Mouse (Mus musculus): ENCODE measurements around the gene Sult2b1. TPM values are rescaled to one million over a fixed set of nuclear protein-coding genes. Genes with fewer than 3 reads are reported as not detected.
A peak's percentile ranks its signal among the peaks of the same experiment; 100 is the strongest.

Sult2b1 gene
- total and polyA plus RNA-seq, 3 experiments = 0.08 TPM; not detected in 2

DNA sequence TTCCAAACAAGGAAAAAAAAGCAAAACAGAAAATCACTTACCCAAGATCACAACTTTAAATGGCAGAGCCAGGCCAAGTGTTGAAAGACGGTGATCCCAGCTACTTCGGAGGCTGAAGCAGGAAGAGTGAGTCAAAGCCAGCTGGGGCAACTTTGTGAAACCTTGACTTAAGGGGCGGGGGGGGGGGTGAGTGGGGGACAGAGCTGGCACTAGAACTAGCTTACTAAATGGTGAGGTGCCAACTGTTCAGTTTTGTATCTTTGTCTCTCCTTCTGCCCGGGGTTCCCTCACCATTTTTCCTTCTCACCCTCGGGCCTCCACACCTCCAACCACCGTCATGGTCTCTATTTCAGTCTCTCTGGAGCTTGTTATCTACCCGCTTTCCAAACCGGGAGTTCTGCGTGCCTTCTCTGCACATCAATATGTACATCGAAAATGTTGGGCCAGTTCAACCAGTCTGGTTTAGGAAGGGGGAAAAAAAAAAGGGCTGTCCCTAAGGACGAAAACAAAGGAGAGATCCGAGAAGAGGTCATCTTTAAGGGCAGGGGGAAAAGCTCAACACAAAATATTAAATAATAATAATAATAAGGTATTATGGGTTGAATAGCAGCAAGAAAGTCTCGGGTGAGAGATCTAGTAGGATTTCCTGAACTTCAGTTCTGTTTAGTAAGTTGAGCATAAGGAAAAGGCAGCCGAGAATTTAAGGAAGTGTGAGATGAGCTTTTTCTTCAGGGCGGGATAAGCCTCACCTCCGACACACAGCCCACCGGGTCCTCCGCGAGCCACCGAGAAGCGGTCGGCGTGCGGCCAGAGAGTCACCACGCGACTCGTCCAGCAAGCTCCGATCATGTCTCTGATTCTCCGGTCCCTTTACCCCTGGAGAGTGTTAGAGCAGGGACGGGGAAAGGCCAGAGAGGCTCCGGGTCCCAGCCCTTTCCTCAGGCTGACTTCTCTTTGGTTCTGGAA, 67.2 kb downstream of the Sult2b1 start:
- WGBS = 4% methylated on average over 31 of the region's 31 CpGs
- Histone ChIP-seq H3K79me2 (replicated peaks; ENCODE audit: control insufficient read depth, insufficient read depth, low read length) (no peaks in the 10 kb centered on the region; the same call in 1 of the 2 replicates), H3K36me3 (ENCODE audit: control insufficient read depth, insufficient read depth, low read length) (peaks cover 6% of the 10 kb centered on the region), H3K27me3 (ENCODE audit: control insufficient read depth, insufficient read depth, low read length) (no peaks in the 10 kb centered on the region), H3K27ac (peak overlapping the region; percentile 96), H3K4me1 (ENCODE audit: control insufficient read depth, insufficient read depth, low read length) (peaks cover 12% of the 10 kb centered on the region), H3K9ac (ENCODE audit: low read depth, low read length) (peak overlapping the region; percentile 95), H3K4me3 (peak overlapping the region; percentile 86)
- DNase-seq = peak in 1 of 2 experiments; percentile 23
- intact Hi-C loops (cut with DNase I) = loop anchor here (5.0 to 10.0 kb wide), 2 partner anchors 205 to 972 kb away; partner anchors contain the start of genes Ccdc114, Emp3 and Vrk3
- no peak for TF ChIP-seq CTCF (IDR thresholded peaks at IDR 0.05)
- no peak for TF ChIP-seq EP300 (IDR thresholded peaks at IDR 0.05; ENCODE audit: insufficient read depth, low read depth, low read length)
- no peak for TF ChIP-seq POLR2A (IDR thresholded peaks at IDR 0.05; ENCODE audit: insufficient read depth, low read depth, low read length)

DNA sequence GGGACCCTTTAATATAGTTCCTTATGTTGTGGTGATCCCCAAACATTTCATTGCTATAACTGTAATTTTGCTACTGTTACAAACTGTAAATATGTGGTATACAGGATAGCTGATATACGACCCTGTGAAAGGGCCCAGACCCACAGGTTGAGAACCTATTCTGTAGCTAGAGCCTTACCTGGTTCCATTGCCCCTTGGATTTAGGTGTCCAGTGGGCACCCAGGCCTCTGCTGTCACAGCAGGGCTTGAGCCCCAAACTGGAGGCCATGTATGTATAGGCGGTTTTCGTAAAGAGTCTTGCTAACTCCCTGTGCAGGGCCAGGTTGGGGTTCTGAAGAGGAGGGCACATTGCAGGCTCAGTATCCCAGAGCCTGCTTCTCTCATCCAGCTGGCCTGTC, 68.0 kb downstream of the Sult2b1 start:
- H3K4me1 ChIP-seq (ENCODE audit: control insufficient read depth, insufficient read depth, low read length) = peaks cover 12% of the 10 kb centered on the region
- H3K4me3 ChIP-seq = no peak overlapping the region; the same call in 1 of the 2 replicates
- WGBS = 82% methylated on average over 3 of the region's 3 CpGs
- H3K27ac ChIP-seq = peak overlapping the region; percentile 23
- no peaks in the 10 kb centered on the region for H3K27me3 ChIP-seq (ENCODE audit: control insufficient read depth, insufficient read depth, low read length)
- no peaks in the 10 kb centered on the region; the same call in 1 of the 2 replicates for H3K79me2 ChIP-seq (replicated peaks; ENCODE audit: control insufficient read depth, insufficient read depth, low read length)
- TF ChIP-seq CTCF (IDR thresholded peaks at IDR 0.05) (no peak), EP300 (IDR thresholded peaks at IDR 0.05; ENCODE audit: insufficient read depth, low read depth, low read length) (no peak), POLR2A (IDR thresholded peaks at IDR 0.05; ENCODE audit: insufficient read depth, low read depth, low read length) (no peak)
- intact Hi-C loops (cut with DNase I) = loop anchor here (5.0 to 10.0 kb wide), 2 partner anchors 206 to 972 kb away; partner anchors contain the start of genes Ccdc114, Emp3 and Vrk3
- H3K36me3 ChIP-seq (ENCODE audit: control insufficient read depth, insufficient read depth, low read length) = peaks cover 6% of the 10 kb centered on the region
- peak in 1 of 2 experiments; percentile 30 for DNase-seq
- H3K9ac ChIP-seq (ENCODE audit: low read depth, low read length) = no peak overlapping the region

DNA sequence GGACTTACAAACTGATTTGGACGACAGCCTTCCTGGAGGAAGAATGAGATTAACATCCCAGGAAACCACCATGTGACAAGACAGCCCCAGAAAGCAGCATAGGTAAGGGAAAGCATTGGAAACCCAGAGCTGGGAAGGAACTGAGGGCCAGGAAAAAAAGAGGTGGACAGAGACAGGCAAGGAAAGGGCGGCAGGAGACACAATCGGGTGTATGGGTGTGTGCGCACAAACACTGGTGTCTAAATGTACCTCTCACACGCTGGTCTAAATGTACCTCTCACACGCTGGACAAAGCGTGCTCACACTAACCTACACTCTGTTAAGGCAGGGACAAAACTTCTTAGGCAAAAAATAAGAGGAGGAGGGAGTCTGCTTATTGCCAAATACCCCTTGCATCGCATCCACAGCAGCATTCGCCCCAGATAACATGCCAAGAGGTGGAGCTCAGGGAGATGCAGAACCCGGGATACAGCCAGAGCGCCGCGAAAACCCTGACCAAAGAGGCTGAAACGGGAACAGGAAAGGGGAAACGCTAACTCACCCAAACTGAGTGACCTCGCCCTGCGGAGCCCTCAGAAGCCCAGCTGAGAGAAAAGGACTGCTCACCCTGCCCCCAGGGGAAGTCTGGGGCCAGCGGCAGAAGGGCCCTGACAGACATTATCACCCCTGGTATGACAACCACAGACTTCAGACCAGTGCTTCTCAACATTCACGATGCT, 68.6 kb downstream of the Sult2b1 start:
- peak overlapping the region; percentile 37 for H3K4me3 ChIP-seq

DNA sequence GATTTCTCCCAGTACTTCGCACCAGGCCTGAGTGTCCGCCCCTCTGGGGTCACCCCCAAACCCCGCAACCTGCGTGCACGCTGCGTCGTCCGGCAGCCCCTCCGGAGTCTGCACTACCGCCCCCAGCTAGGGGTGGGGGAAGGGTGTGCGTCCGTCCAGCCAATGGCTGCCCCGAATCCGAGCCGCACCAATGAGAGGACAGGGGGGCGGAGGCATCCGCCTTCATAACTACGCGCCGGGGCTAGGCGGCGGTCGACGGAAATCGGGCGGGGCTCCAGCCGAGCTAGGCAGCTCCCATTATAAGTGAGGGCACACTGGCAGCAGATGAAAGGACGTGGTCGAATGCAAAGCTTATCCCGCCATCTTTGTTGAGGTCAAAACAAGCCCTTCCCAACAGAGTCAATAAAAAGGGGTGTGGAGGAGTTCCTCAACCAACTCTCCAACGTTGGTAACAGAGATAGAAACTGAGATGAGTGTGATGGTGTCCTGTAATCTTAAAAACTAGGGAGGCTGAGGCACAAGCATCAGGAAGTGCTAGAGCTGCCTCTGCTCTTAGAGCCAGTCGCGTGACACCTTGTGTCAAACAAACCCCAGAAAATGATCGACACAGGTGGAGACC, 69.3 kb downstream of the Sult2b1 start, which contains the start of gene Rpl18:
TSS of gene Rpl18 (plus strand) at position 368 of the 619 bp plus-strand sequence.
- peak; percentile 96 to 99 for DNase-seq
- H3K4me1 ChIP-seq (ENCODE audit: control insufficient read depth, insufficient read depth, low read length) = peaks cover 12% of the 10 kb centered on the region
- H3K27ac ChIP-seq = peak within 1 kb of the TSS; percentile 78
- no peaks in the 10 kb centered on the region for H3K27me3 ChIP-seq (ENCODE audit: control insufficient read depth, insufficient read depth, low read length)
- intact Hi-C loops (cut with DNase I) = loop anchor here (5.0 to 10.0 kb wide), 2 partner anchors 207 to 970 kb away; partner anchors contain the start of genes Ccdc114, Emp3 and Vrk3
- H3K79me2 ChIP-seq (replicated peaks; ENCODE audit: control insufficient read depth, insufficient read depth, low read length) = no peaks in the 10 kb centered on the region; the same call in 1 of the 2 replicates
- peak within 1 kb of the TSS; percentile 84 for H3K9ac ChIP-seq (ENCODE audit: low read depth, low read length)
- peak within 1 kb of the TSS; percentile 92 for H3K4me3 ChIP-seq
- peaks cover 6% of the 10 kb centered on the region for H3K36me3 ChIP-seq (ENCODE audit: control insufficient read depth, insufficient read depth, low read length)
- 6% methylated on average over 34 of the region's 34 CpGs for WGBS
- TF ChIP-seq EP300 (IDR thresholded peaks at IDR 0.05; ENCODE audit: insufficient read depth, low read depth, low read length) = no peak
- TF ChIP-seq POLR2A (IDR thresholded peaks at IDR 0.05; ENCODE audit: insufficient read depth, low read depth, low read length) = peak; percentile 71
- TF ChIP-seq CTCF (IDR thresholded peaks at IDR 0.05) = no peak

More for the DNA sequence above, 68.6 kb downstream of the Sult2b1 start:
- TF ChIP-seq CTCF (IDR thresholded peaks at IDR 0.05) (no peak), POLR2A (IDR thresholded peaks at IDR 0.05; ENCODE audit: insufficient read depth, low read depth, low read length) (no peak), EP300 (IDR thresholded peaks at IDR 0.05; ENCODE audit: insufficient read depth, low read depth, low read length) (no peak)
- H3K27me3 ChIP-seq (ENCODE audit: control insufficient read depth, insufficient read depth, low read length) = no peaks in the 10 kb centered on the region
- H3K4me1 ChIP-seq (ENCODE audit: control insufficient read depth, insufficient read depth, low read length) = peaks cover 12% of the 10 kb centered on the region
- DNase-seq = peak; percentile 34 to 56
- 0 out of 2 replicates have a peak overlapping the region, but pooled peaks have one; percentile 3 for H3K9ac ChIP-seq (ENCODE audit: low read depth, low read length)
- no peaks in the 10 kb centered on the region; the same call in 1 of the 2 replicates for H3K79me2 ChIP-seq (replicated peaks; ENCODE audit: control insufficient read depth, insufficient read depth, low read length)
- peaks cover 6% of the 10 kb centered on the region for H3K36me3 ChIP-seq (ENCODE audit: control insufficient read depth, insufficient read depth, low read length)
- WGBS = 69% methylated on average over 19 of the region's 19 CpGs
- intact Hi-C loops (cut with DNase I) = loop anchor here (5.0 to 10.0 kb wide), 2 partner anchors 206 to 971 kb away; partner anchors contain the start of genes Ccdc114, Emp3 and Vrk3
- H3K27ac ChIP-seq = peak overlapping the region; percentile 75

DNA sequence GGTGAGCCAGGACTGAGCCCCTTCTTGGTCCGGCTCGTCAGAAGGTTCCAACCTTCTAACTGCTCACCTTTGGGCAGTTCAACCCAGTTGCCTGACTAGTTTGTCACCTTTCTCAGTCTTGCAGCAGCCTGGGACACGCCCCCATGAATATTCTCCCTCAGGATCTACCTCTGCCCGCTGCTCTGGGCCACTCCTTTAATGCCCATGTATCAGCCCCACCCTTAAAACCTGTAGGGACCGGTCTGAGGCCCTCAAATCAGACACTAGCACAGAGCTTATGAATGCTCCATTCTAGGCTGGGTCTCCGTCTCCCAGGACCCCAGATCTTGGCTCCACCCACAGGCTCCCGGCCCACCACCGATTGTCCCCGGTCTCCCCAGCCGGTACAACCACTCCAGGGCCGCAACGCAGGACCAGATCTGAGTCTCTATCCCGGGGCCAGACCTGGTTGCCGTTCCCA, 69.8 kb downstream of the Sult2b1 start:
- intact Hi-C loops (cut with DNase I) = loop anchor here (5.0 to 10.0 kb wide), 2 partner anchors 208 to 970 kb away; partner anchors contain the start of genes Ccdc114, Emp3 and Vrk3
- Histone ChIP-seq H3K27ac (peak overlapping the region; percentile 78), H3K4me3 (peak overlapping the region; percentile 92), H3K9ac (ENCODE audit: low read depth, low read length) (peak overlapping the region; percentile 84), H3K36me3 (ENCODE audit: control insufficient read depth, insufficient read depth, low read length) (peaks cover 12% of the 10 kb centered on the region), H3K27me3 (ENCODE audit: control insufficient read depth, insufficient read depth, low read length) (no peaks in the 10 kb centered on the region), H3K4me1 (ENCODE audit: control insufficient read depth, insufficient read depth, low read length) (peaks cover 14% of the 10 kb centered on the region), H3K79me2 (replicated peaks; ENCODE audit: control insufficient read depth, insufficient read depth, low read length) (no peaks in the 10 kb centered on the region; the same call in 1 of the 2 replicates)
- WGBS = 9% methylated on average over 14 of the region's 14 CpGs
- no peak for DNase-seq
- TF ChIP-seq POLR2A (IDR thresholded peaks at IDR 0.05; ENCODE audit: insufficient read depth, low read depth, low read length) (no peak), EP300 (IDR thresholded peaks at IDR 0.05; ENCODE audit: insufficient read depth, low read depth, low read length) (no peak), CTCF (IDR thresholded peaks at IDR 0.05) (no peak)
